Mouse (Mus musculus) embryonic facial prominence, embryonic 10.5 days (tissue): ENCODE measurements around the gene Hes7. TPM values are rescaled to one million over a fixed set of nuclear protein-coding genes. Genes with fewer than 3 reads are reported as not detected.

Experiments used
- DNase-seq: peaks from one replicate; pipeline ENCODE4 v3.0.0-alpha.2; 2017; ENCODE audit warnings: low spot score
- H3K27ac ChIP-seq: fragments of 300-500 bp; sonication (generic); replicated peaks from 2 replicates; pipeline ENCODE4 v1.5.1; 2016; ENCODE audit warnings: mild to moderate bottlenecking
- H3K27me3 ChIP-seq: fragments of 300-500 bp; sonication (generic); replicated peaks from 2 replicates; pipeline ENCODE4 v1.6.1; 2016; ENCODE audit warnings: low read depth, mild to moderate bottlenecking; ENCODE audit not compliant: poor library complexity, severe bottlenecking
- H3K36me3 ChIP-seq: fragments of 300-500 bp; sonication (generic); replicated peaks from 2 replicates; pipeline ENCODE4 v1.6.1; 2016; ENCODE audit warnings: mild to moderate bottlenecking, moderate library complexity
- H3K4me1 ChIP-seq: fragments of 300-500 bp; sonication (generic); 2 replicates; pipeline ENCODE4 v1.6.1; 2016
- H3K4me3 ChIP-seq: fragments of 300-500 bp; sonication (generic); 2 replicates; pipeline ENCODE4 v1.5.1; 2016; ENCODE audit warnings: mild to moderate bottlenecking, moderate library complexity
- H3K9me3 ChIP-seq: fragments of 300-500 bp; sonication (generic); 2 replicates; pipeline ENCODE4 v1.6.1; 2016; ENCODE audit warnings: mild to moderate bottlenecking
- WGBS: fragments of 180-500 bp; shearing (Covaris S2); methylation state at CpG from one replicate; pipeline ENCODE4 v1.1.7; 2016; 5-methylcytosine and 5-hydroxymethylcytosine counted together
- polyA plus RNA-seq: library from polyadenylated mRNA; unstranded; fragments of >200 nt; fragmentation: Nextera tagmentation; extraction: Ambion mirVana; gene quantifications from 2 replicates; pipeline ENCODE4 v1.2.1, GENCODE M21; 2016

Hes7 gene
- polyA plus RNA-seq, 1 experiment from 2014 or later = 0.36 TPM

- peaks cover 20% of the 10 kb centered on the region for H3K4me1 ChIP-seq
- H3K4me3 ChIP-seq = no peak overlapping the region
- H3K27me3 ChIP-seq = peaks cover 76% of the 10 kb centered on the region
- H3K36me3 ChIP-seq = no peaks in the 10 kb centered on the region
- WGBS = 85% methylated on average over 8 of the region's 8 CpGs
- H3K27ac ChIP-seq = no peak overlapping the region
- no peak for DNase-seq
- H3K9me3 ChIP-seq = no peaks in the 10 kb centered on the region
Observed at GRCm38 (mm10) chr11:69153831-69154230, 33.6 kb downstream of the Hes7 start.

GRCm38 (mm10) chr11:69155351-69155750 lies 35.1 kb downstream of the Hes7 start:
- 50% methylated on average over 1 of the region's 1 CpGs for WGBS
- Histone ChIP-seq H3K27me3 (peaks cover 85% of the 10 kb centered on the region), H3K36me3 (no peaks in the 10 kb centered on the region)

GRCm38 (mm10) chr11:69156800-69157199 lies 36.6 kb downstream of the Hes7 start, which contains the start of gene Alox12b:
Alox12b (plus strand) TSS chr11:69156989.
- peak; percentile 60 for DNase-seq

More at GRCm38 (mm10) chr11:69155351-69155750, 35.1 kb downstream of the Hes7 start:
- DNase-seq = no peak
- Histone ChIP-seq H3K4me3 (no peak overlapping the region), H3K9me3 (no peaks in the 10 kb centered on the region), H3K4me1 (peaks cover 20% of the 10 kb centered on the region), H3K27ac (no peak overlapping the region)

GRCm38 (mm10) chr11:69169313-69169712 lies 49.1 kb downstream of the Hes7 start:
- WGBS = 92% methylated on average over 12 of the region's 12 CpGs
- peaks cover 24% of the 10 kb centered on the region for H3K27me3 ChIP-seq

More at GRCm38 (mm10) chr11:69156800-69157199, 36.6 kb downstream of the Hes7 start, which contains the start of gene Alox12b:
- 3% methylated on average over 18 of the region's 18 CpGs for WGBS
- H3K27me3 ChIP-seq = peaks cover 76% of the 10 kb centered on the region
- no peak within 1 kb of the TSS for H3K27ac ChIP-seq
- H3K4me1 ChIP-seq = peaks cover 11% of the 10 kb centered on the region
- no peaks in the 10 kb centered on the region for H3K36me3 ChIP-seq
- H3K4me3 ChIP-seq = peak within 1 kb of the TSS; percentile 42
- no peaks in the 10 kb centered on the region for H3K9me3 ChIP-seq

GRCm38 (mm10) chr11:69171626-69172025 lies 51.4 kb downstream of the Hes7 start:
- DNase-seq = peak; percentile 65
- H3K27me3 ChIP-seq = peaks cover 9% of the 10 kb centered on the region; the same call in 1 of the 2 replicates
- H3K4me3 ChIP-seq = no peak overlapping the region
- WGBS = 27% methylated on average over 7 of the region's 7 CpGs
- no peaks in the 10 kb centered on the region for H3K9me3 ChIP-seq
- H3K36me3 ChIP-seq = no peaks in the 10 kb centered on the region
- no peaks in the 10 kb centered on the region; the same call in 1 of the 2 replicates for H3K4me1 ChIP-seq
- H3K27ac ChIP-seq = no peak overlapping the region

More at GRCm38 (mm10) chr11:69169313-69169712, 49.1 kb downstream of the Hes7 start:
- no peak overlapping the region for H3K4me3 ChIP-seq
- H3K27ac ChIP-seq = no peak overlapping the region
- H3K36me3 ChIP-seq = no peaks in the 10 kb centered on the region
- no peaks in the 10 kb centered on the region; the same call in 1 of the 2 replicates for H3K4me1 ChIP-seq
- H3K9me3 ChIP-seq = no peaks in the 10 kb centered on the region
- DNase-seq = no peak

GRCm38 (mm10) chr11:69172606-69173005 lies 52.4 kb downstream of the Hes7 start:
- H3K36me3 ChIP-seq = no peaks in the 10 kb centered on the region
- 96% methylated on average over 2 of the region's 2 CpGs for WGBS
- no peaks in the 10 kb centered on the region for H3K9me3 ChIP-seq
- H3K4me3 ChIP-seq = no peak overlapping the region
- H3K27me3 ChIP-seq = peaks cover 5% of the 10 kb centered on the region; the same call in 1 of the 2 replicates
- H3K4me1 ChIP-seq = no peaks in the 10 kb centered on the region; the same call in 1 of the 2 replicates
- H3K27ac ChIP-seq = no peak overlapping the region
- no peak for DNase-seq

Other genes starting within 250 kb of the Hes7 start
- 56.5 and 57.4 TPM in 2 replicates for gene Ndel1, start 248.5 kb upstream of the Hes7 start, polyA plus RNA-seq
- not detected in 2 replicates for gene Rnf222, start 231.9 kb upstream of the Hes7 start, polyA plus RNA-seq
- gene Rpl26, start 218.8 kb upstream of the Hes7 start, polyA plus RNA-seq = 1,085 and 1,128 TPM in 2 replicates
- gene Odf4, start 193.3 kb upstream of the Hes7 start, polyA plus RNA-seq = not detected in 2 replicates
- 8.9 and 9.2 TPM in 2 replicates for gene Arhgef15, start 162.9 kb upstream of the Hes7 start, polyA plus RNA-seq
- 2.4 and 2.7 TPM in 2 replicates for gene Slc25a35, start 152.3 kb upstream of the Hes7 start, polyA plus RNA-seq
- gene Rangrf, start 145.2 kb upstream of the Hes7 start, polyA plus RNA-seq = 87.7 and 93.0 TPM in 2 replicates
- gene Pfas, start 111.9 kb upstream of the Hes7 start, polyA plus RNA-seq = 70.1 and 71.9 TPM in 2 replicates
- gene Ctc1, start 104.5 kb upstream of the Hes7 start, polyA plus RNA-seq = 100 and 103 TPM in 2 replicates
- gene Aurkb, start 74.8 kb upstream of the Hes7 start, polyA plus RNA-seq = 215 and 218 TPM in 2 replicates
- gene Borcs6, start 60.7 kb upstream of the Hes7 start, polyA plus RNA-seq = 5.3 and 5.9 TPM in 2 replicates
- 41.0 and 44.5 TPM in 2 replicates for gene Tmem107, start 49.6 kb upstream of the Hes7 start, polyA plus RNA-seq
- gene Vamp2, start 31.9 kb upstream of the Hes7 start, polyA plus RNA-seq = 60.9 and 70.0 TPM in 2 replicates
- 6.1 and 7.3 TPM in 2 replicates for gene Per1, start 25.2 kb upstream of the Hes7 start, polyA plus RNA-seq
- 0.12 TPM in 1 of 2 replicates, not detected in the other for gene 9130213A22Rik, start 2.2 kb downstream of the Hes7 start, polyA plus RNA-seq
- 0.04 and 0.19 TPM in 2 replicates for gene Aloxe3, start 5.5 kb downstream of the Hes7 start, polyA plus RNA-seq
- 0.27 TPM in 1 of 2 replicates, not detected in the other for gene Alox12b, start 36.6 kb downstream of the Hes7 start, polyA plus RNA-seq
- gene Alox8, start 77.4 kb downstream of the Hes7 start, polyA plus RNA-seq = 0.09 and 0.13 TPM in 2 replicates
- not detected in 2 replicates for gene Gucy2e, start 116.6 kb downstream of the Hes7 start, polyA plus RNA-seq
- 34.1 and 37.3 TPM in 2 replicates for gene Cntrob, start 203.4 kb downstream of the Hes7 start, polyA plus RNA-seq
- gene Trappc1, start 203.6 kb downstream of the Hes7 start, polyA plus RNA-seq = 152 and 159 TPM in 2 replicates
- gene Kcnab3, start 205.9 kb downstream of the Hes7 start, polyA plus RNA-seq = 0.75 and 1.1 TPM in 2 replicates
- gene Rnf227, start 220.1 kb downstream of the Hes7 start, polyA plus RNA-seq = 18.7 and 18.8 TPM in 2 replicates
- gene Chd3, start 249.0 kb downstream of the Hes7 start, polyA plus RNA-seq = 46.2 and 55.9 TPM in 2 replicates